Mouse (Mus musculus) gonadal fat pad, adult 2 months (tissue): ENCODE data around the gene Ubxn1. TPM values are rescaled to one million over a fixed set of nuclear protein-coding genes. Genes with fewer than 3 reads are reported as not detected.
"Not testable (repeated sequence)": the region's sequence is repeated elsewhere in the genome, so short reads cannot be mapped to it uniquely, and the experiment has no call there.

Experiments used
- DNase-seq: peaks from one replicate; pipeline ENCODE4 v3.0.0-alpha.2; 2012; ENCODE audit warnings: low read depth
- polyA plus RNA-seq: library from polyadenylated mRNA; depleted of rRNA; stranded (reverse); fragments of >200 nt; gene quantifications from 2 replicates; pipeline ENCODE4 v1.2.3, GENCODE M21; 2012

Gene Ubxn1
- polyA plus RNA-seq, 1 experiment, result 88.9 TPM

- DNase-seq, result no peak
These were observed 13.6 kb upstream of the Ubxn1 start for GRCm38 (mm10) chr19:8857689-8858088.

- no peak for DNase-seq
These were observed 12.3 kb upstream of the Ubxn1 start for GRCm38 (mm10) chr19:8859018-8859417.

GRCm38 (mm10) chr19:8864265-8864664, 7.0 kb upstream of the Ubxn1 start:
- no peak for DNase-seq

GRCm38 (mm10) chr19:8870381-8870780, 915 bp upstream of the Ubxn1 start:
- DNase-seq, result not testable (repeated sequence)

GRCm38 (mm10) chr19:8870838-8871237, 458 bp upstream of the Ubxn1 start:
- no peak for DNase-seq

- no peak for DNase-seq
These were observed 1.1 kb downstream of the Ubxn1 start for GRCm38 (mm10) chr19:8872266-8872840.

- DNase-seq, result no peak
These were observed 3.7 kb downstream of the Ubxn1 start for GRCm38 (mm10) chr19:8875031-8875430.

- no peak for DNase-seq
These were observed 9.2 kb downstream of the Ubxn1 start, which contains the start of gene Uqcc3 for GRCm38 (mm10) chr19:8880311-8881033. Uqcc3 (minus strand) TSS chr19:8880923.

GRCm38 (mm10) chr19:8881034-8881392, 9.7 kb downstream of the Ubxn1 start:
- DNase-seq, result no peak

- DNase-seq, result no peak
These were observed 12.3 kb downstream of the Ubxn1 start, which contains the start of the genes Lbhd1 and Gm49403 for GRCm38 (mm10) chr19:8883616-8884015. Lbhd1 (plus strand) TSS chr19:8883732. Gm49403 (plus strand) TSS chr19:8883930.

- DNase-seq, result no peak
These were observed 15.8 kb downstream of the Ubxn1 start for GRCm38 (mm10) chr19:8886916-8887584.

- DNase-seq, result no peak
These were observed 16.5 kb downstream of the Ubxn1 start for GRCm38 (mm10) chr19:8887585-8888463.

- no peak for DNase-seq
These were observed 17.5 kb downstream of the Ubxn1 start, which contains the start of the genes 1810009A15Rik and Gm49416 for GRCm38 (mm10) chr19:8888511-8889385. 1810009A15Rik (plus strand) TSS chr19:8888853. Gm49416 (plus strand) TSS chr19:8888926.

- DNase-seq, result no peak
These were observed 21.8 kb downstream of the Ubxn1 start, which contains the start of gene Ints5 for GRCm38 (mm10) chr19:8892829-8893766. Ints5 (plus strand) TSS chr19:8893005.

GRCm38 (mm10) chr19:8895397-8895960, 24.2 kb downstream of the Ubxn1 start:
- DNase-seq, result no peak

GRCm38 (mm10) chr19:8896231-8896630, 24.9 kb downstream of the Ubxn1 start:
- DNase-seq, result not testable (repeated sequence)

- not testable (repeated sequence) for DNase-seq
These were observed 26.0 kb downstream of the Ubxn1 start for GRCm38 (mm10) chr19:8897211-8897864.

GRCm38 (mm10) chr19:8897865-8898495, 26.7 kb downstream of the Ubxn1 start, which contains the start of gene Ganab:
Ganab (plus strand) TSS chr19:8898071.
- DNase-seq, result no peak
